Mouse (Mus musculus): ENCODE data around the gene Spryd4. TPM values are rescaled to one million over a fixed set of nuclear protein-coding genes. Genes with fewer than 3 reads are reported as not detected.
A peak's percentile ranks its signal among the peaks of the same experiment; 100 is the strongest.
"Not testable (repeated sequence)": the region's sequence is repeated elsewhere in the genome, so short reads cannot be mapped to it uniquely, and the experiment has no call there.

Spryd4 gene
- polyA plus RNA-seq, 1 experiment from 2014 or later, result 26.2 TPM

- Histone ChIP-seq H3K4me2 (no peak overlapping the region), H3K4me3 (replicated peaks) (no peak overlapping the region), H3K9ac (no peak overlapping the region), H3K27ac (replicated peaks) (no peak overlapping the region), H3K27me3 (0 out of 2 replicates have a peak, but pooled peaks cover 3% of the 10 kb centered on the region), H3K9me3 (replicated peaks) (no peaks in the 10 kb centered on the region), H3K36me3 (replicated peaks) (peaks cover 21% of the 10 kb centered on the region; the same call in 1 of the 2 replicates), H3K4me1 (replicated peaks) (peaks cover 49% of the 10 kb centered on the region)
- 83% methylated on average over 10 of the region's 10 CpGs for whole genome bisulfite sequencing (ENCODE audit: insufficient replicate concordance)
- no peak for ATAC-seq (ENCODE audit: insufficient read depth)
Measured at GRCm38 (mm10) chr10:128208326-128208725, 3.3 kb downstream of the Spryd4 start.

DNA sequence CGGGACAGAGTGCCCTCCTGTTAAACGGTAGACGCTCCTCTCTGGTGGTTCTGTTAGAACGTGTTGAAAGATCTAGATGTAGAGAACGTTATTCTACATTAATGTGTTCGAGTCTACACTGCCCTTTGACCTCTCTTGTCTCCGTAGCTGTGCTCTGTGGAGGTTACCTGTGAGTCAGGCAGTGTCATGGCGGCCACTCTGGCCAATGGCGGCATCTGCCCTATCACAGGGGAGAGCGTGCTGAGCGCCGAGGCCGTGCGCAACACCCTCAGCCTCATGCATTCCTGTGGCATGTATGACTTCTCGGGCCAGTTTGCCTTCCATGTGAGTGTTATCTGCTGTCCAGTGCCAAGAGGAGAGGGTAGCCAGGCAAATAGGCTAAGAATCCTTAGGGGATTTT lies 6.7 kb downstream of the Spryd4 start:
- 0 out of 2 replicates have a peak, but pooled peaks cover 17% of the 10 kb centered on the region for H3K36me3 ChIP-seq (replicated peaks)
- H3K4me2 ChIP-seq, result no peak overlapping the region
- no peaks in the 10 kb centered on the region for H3K27me3 ChIP-seq
- peak; percentile 7; the same call in 1 of the 2 replicates for ATAC-seq (ENCODE audit: insufficient read depth)
- 77% methylated on average over 15 of the region's 15 CpGs for WGBS (ENCODE audit: insufficient replicate concordance)
- H3K9ac ChIP-seq, result no peak overlapping the region
- peaks cover 20% of the 10 kb centered on the region for H3K4me1 ChIP-seq (replicated peaks)
- no peaks in the 10 kb centered on the region for H3K9me3 ChIP-seq (replicated peaks)
- no peak overlapping the region for H3K27ac ChIP-seq (replicated peaks)
- H3K4me3 ChIP-seq (replicated peaks), result no peak overlapping the region

DNA sequence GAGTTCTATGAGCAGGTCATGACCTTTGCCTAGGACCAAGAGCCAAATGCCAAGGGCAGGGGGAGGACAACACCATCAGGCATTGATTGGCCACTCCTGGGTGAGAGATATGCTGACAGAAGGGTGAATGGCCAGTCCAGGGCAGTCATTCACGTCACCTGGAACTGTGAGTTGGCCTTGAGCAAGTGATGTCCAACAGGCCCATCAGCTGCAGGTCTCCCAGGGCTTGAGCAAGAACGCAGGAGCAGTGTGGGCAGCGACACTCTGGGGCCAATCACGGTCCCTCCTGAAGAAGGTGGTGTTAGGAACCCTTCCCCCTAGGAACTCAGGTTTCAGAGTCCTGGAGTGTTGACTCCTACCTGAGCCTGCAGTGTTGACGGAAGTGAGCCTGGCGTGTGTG lies 9.8 kb downstream of the Spryd4 start:
- Histone ChIP-seq H3K36me3 (replicated peaks) (0 out of 2 replicates have a peak, but pooled peaks cover 6% of the 10 kb centered on the region), H3K27me3 (peaks cover 11% of the 10 kb centered on the region), H3K4me2 (no peak overlapping the region), H3K27ac (replicated peaks) (no peak overlapping the region; the same call in 1 of the 2 replicates), H3K4me1 (replicated peaks) (peaks cover 20% of the 10 kb centered on the region), H3K9ac (no peak overlapping the region), H3K4me3 (replicated peaks) (no peak overlapping the region), H3K9me3 (replicated peaks) (no peaks in the 10 kb centered on the region)
- WGBS (ENCODE audit: insufficient replicate concordance), result 65% methylated on average over 6 of the region's 6 CpGs
- ATAC-seq (ENCODE audit: insufficient read depth), result peak; percentile 76

DNA sequence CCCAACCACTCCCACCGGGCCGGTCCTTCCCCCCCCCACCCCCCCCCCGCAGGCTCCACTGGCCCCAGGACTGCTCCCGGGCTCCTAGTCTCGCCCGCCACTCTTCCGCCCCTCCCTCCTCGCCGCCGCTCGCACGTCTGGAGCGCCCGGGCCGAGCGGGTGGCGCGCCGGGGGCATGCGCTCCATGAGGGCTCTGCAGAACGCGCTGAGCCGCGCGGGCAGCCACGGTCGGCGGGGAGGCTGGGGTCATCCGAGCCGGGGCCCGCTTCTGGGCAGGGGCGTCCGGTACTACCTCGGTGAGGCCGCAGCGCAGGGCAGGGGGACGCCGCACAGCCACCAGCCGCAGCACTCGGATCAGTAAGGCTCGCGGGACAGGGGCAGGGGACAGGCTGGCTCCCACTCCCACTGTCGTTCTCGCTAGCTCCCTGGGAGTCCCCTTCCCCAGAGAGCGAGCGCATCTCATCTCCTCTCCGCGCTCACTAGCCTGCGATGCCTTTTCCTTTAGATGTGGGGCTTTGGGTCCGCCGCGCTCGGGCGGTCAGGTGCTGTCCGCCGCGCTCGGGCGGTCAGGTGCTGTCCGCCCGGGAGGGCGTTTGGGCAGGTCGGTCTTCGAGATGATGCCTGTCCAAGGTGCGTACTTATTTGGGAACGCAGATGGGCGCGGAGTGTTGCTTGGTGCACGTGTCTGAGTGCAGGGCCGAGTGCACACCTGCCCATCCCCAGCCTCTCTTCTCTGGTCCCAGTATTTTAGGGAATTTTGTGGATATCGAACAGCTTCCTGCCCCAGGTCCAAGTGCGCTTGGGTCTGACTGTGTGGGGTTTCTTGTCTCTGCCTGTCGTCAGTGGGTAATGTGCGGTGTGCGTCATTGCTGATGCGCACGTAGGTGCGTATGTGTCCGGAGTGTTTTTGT lies 16.8 kb downstream of the Spryd4 start:
- WGBS (ENCODE audit: insufficient replicate concordance), result 2% methylated on average over 75 of the region's 79 CpGs
- Histone ChIP-seq H3K4me3 (replicated peaks) (peak overlapping the region; percentile 67), H3K4me1 (replicated peaks) (peaks cover 21% of the 10 kb centered on the region), H3K9ac (peak overlapping the region; percentile 59), H3K4me2 (peak overlapping the region; percentile 94), H3K36me3 (replicated peaks) (no peaks in the 10 kb centered on the region), H3K9me3 (replicated peaks) (no peaks in the 10 kb centered on the region), H3K27ac (replicated peaks) (peak overlapping the region; percentile 62), H3K27me3 (peaks cover 62% of the 10 kb centered on the region)
- peak; percentile 86 for ATAC-seq (ENCODE audit: insufficient read depth)

- Histone ChIP-seq H3K9ac (peak within 1 kb of the TSS; percentile 59), H3K9me3 (replicated peaks) (no peaks in the 10 kb centered on the region), H3K27ac (replicated peaks) (peak within 1 kb of the TSS; percentile 62), H3K4me3 (replicated peaks) (peak within 1 kb of the TSS; percentile 67), H3K4me1 (replicated peaks) (peaks cover 21% of the 10 kb centered on the region), H3K4me2 (peak within 1 kb of the TSS; percentile 94), H3K27me3 (peaks cover 62% of the 10 kb centered on the region), H3K36me3 (replicated peaks) (no peaks in the 10 kb centered on the region)
- peak; percentile 93 for ATAC-seq (ENCODE audit: insufficient read depth)
- under 1% methylated on average over 46 of the region's 46 CpGs for WGBS (ENCODE audit: insufficient replicate concordance)
Measured at GRCm38 (mm10) chr10:128194024-128194550, 17.5 kb downstream of the Spryd4 start, which contains the start of gene Gls2. Gene Gls2, plus strand, starts transcription at chr10:128194457.

DNA sequence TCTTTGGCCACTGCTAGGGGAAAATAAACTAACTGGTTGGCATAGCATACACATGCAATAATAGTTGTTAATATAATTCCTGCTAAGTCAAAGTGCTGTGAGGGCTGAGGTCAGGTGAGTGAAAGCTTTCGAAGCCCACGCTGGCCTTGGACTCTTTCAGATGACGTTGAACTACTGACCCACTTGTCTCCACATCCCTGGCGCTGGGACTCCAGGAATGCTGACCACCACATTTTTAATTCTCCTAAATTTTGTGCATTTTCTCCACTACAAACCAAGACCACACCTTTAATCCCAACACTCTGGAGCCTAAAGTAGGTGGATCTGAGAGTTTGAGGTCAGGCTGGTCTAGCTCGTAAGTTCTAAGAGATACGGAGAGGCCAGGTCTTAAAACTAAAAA lies 18.5 kb downstream of the Spryd4 start:
- Histone ChIP-seq H3K27me3 (peaks cover 55% of the 10 kb centered on the region), H3K4me3 (replicated peaks) (no peak overlapping the region), H3K27ac (replicated peaks) (no peak overlapping the region), H3K36me3 (replicated peaks) (no peaks in the 10 kb centered on the region), H3K4me2 (0 out of 2 replicates have a peak overlapping the region, but pooled peaks have one; percentile 94), H3K4me1 (replicated peaks) (peaks cover 24% of the 10 kb centered on the region), H3K9ac (no peak overlapping the region), H3K9me3 (replicated peaks) (no peaks in the 10 kb centered on the region)
- no peak for ATAC-seq (ENCODE audit: insufficient read depth)
- WGBS (ENCODE audit: insufficient replicate concordance), result 76% methylated on average over 6 of the region's 6 CpGs

DNA sequence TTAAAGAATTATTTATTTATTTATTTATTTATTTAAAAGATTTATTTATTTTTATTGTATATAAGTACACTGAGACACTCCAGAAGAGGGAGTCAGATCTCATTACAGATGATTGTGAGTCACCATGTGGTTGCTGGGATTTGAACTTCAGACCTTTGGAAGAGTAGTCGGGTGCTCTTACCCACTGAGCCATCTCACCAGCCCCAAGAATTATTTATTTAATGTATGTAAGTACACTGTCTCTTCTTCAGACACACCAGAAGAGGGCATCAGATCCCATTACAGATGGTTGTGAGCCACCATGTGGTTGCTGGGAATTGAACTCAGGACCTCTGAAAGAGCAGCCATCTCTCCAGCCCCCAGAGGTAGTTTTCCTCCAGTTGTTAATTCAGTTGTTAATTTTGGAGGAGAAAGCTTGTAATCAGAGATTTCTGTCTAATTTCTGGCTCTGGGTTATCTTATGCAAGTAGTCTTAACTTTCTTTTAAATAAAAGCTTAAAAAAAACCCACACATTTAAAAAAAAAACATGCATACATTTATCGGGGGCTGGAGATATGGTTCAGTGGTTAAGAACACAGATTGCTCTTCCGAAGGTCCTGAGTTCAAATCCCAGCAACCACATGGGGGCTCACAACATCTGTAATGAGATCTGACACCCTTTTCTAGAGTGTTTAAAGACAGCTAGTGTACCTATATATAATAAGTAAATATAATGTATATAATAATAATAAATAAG lies 19.4 kb downstream of the Spryd4 start:
- Histone ChIP-seq H3K27me3 (peaks cover 54% of the 10 kb centered on the region), H3K4me1 (replicated peaks) (peaks cover 33% of the 10 kb centered on the region)
- not testable (repeated sequence) for H3K4me2 ChIP-seq; H3K9me3 ChIP-seq (replicated peaks); H3K36me3 ChIP-seq (replicated peaks); H3K27ac ChIP-seq (replicated peaks); H3K9ac ChIP-seq; H3K4me3 ChIP-seq (replicated peaks); ATAC-seq (ENCODE audit: insufficient read depth)
- WGBS (ENCODE audit: insufficient replicate concordance), result 70% methylated on average over 3 of the region's 3 CpGs

GRCm38 (mm10) chr10:128191472-128191871 lies 20.1 kb downstream of the Spryd4 start:
- Histone ChIP-seq H3K27ac (replicated peaks) (no peak overlapping the region), H3K4me2 (no peak overlapping the region), H3K36me3 (replicated peaks) (no peaks in the 10 kb centered on the region), H3K4me3 (replicated peaks) (no peak overlapping the region), H3K27me3 (peaks cover 47% of the 10 kb centered on the region), H3K9ac (no peak overlapping the region), H3K9me3 (replicated peaks) (no peaks in the 10 kb centered on the region), H3K4me1 (replicated peaks) (peaks cover 40% of the 10 kb centered on the region)
- ATAC-seq (ENCODE audit: insufficient read depth), result no peak
- 23% methylated on average over 2 of the region's 2 CpGs for WGBS (ENCODE audit: insufficient replicate concordance)

GRCm38 (mm10) chr10:128188242-128188877 lies 23.2 kb downstream of the Spryd4 start:
- ATAC-seq (ENCODE audit: insufficient read depth), result no peak
- no peak overlapping the region for H3K4me2 ChIP-seq
- 46% methylated on average over 2 of the region's 2 CpGs for WGBS (ENCODE audit: insufficient replicate concordance)
- peak overlapping the region; percentile 86 for H3K27ac ChIP-seq (replicated peaks)
- no peaks in the 10 kb centered on the region for H3K36me3 ChIP-seq (replicated peaks)
- no peak overlapping the region for H3K4me3 ChIP-seq (replicated peaks)
- peaks cover 35% of the 10 kb centered on the region for H3K4me1 ChIP-seq (replicated peaks)
- H3K27me3 ChIP-seq, result peaks cover 16% of the 10 kb centered on the region
- H3K9me3 ChIP-seq (replicated peaks), result no peaks in the 10 kb centered on the region
- no peak overlapping the region for H3K9ac ChIP-seq

DNA sequence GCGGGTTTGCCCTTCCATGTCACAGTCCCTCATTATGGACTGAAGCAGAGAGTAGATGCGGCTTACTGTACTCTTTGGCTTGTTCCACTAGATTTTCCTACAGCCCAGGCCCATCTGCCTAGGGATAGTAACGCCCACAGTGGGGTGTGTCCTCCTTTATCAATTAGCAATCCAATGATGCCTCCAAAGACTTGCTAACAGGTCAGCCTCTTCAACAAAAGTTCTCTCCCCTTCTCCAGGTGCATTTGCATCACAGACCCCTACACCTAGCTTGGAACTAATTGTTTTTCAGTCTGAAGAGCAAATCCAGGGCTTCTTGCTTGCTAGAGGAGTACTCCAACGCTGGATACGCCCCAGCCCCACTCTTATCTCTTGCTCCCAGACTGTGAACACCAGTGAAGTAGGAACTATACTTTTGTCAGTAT lies 24.4 kb downstream of the Spryd4 start:
- H3K36me3 ChIP-seq (replicated peaks), result no peaks in the 10 kb centered on the region
- peaks cover 11% of the 10 kb centered on the region; the same call in 1 of the 2 replicates for H3K27me3 ChIP-seq
- peak overlapping the region; percentile 61 for H3K4me2 ChIP-seq
- no peaks in the 10 kb centered on the region for H3K9me3 ChIP-seq (replicated peaks)
- 0 out of 2 replicates have a peak overlapping the region, but pooled peaks have one; percentile 8 for H3K9ac ChIP-seq
- peak; percentile 88 for ATAC-seq (ENCODE audit: insufficient read depth)
- H3K4me1 ChIP-seq (replicated peaks), result peaks cover 34% of the 10 kb centered on the region
- 39% methylated on average over 5 of the region's 5 CpGs for WGBS (ENCODE audit: insufficient replicate concordance)
- H3K4me3 ChIP-seq (replicated peaks), result 0 out of 2 replicates have a peak overlapping the region, but pooled peaks have one; percentile 12
- peak overlapping the region; percentile 86 for H3K27ac ChIP-seq (replicated peaks)
